Mouse (Mus musculus) left cerebral cortex, adult 8-10 months (tissue): ENCODE results near the gene Rer1. TPM values are rescaled to one million over a fixed set of nuclear protein-coding genes. Genes with fewer than 3 reads are reported as not detected.
"Not testable (repeated sequence)": the region's sequence is repeated elsewhere in the genome, so short reads cannot be mapped to it uniquely, and the experiment has no call there.

Experiments used
- DNase-seq, 2 experiments: peaks; one replicate each; pipeline ENCODE4 v3.0.0; 2022; ENCODE audit warnings: low spot score in 2 of 2
- total RNA-seq, 4 experiments: library from RNA; stranded (reverse); gene quantifications; 2 replicates each; pipeline ENCODE4 v1.2.4; 2022

Gene Rer1
- total RNA-seq, 4 experiments from 2014 or later = 63.3 to 69.9 (median 64.2) TPM

GRCm38 (mm10) chr4:155116607-155117006 is 30.4 kb upstream of the Rer1 start:
- no peak for DNase-seq

GRCm38 (mm10) chr4:155113766-155114410 is 27.7 kb upstream of the Rer1 start:
- no peak for DNase-seq

DNA sequence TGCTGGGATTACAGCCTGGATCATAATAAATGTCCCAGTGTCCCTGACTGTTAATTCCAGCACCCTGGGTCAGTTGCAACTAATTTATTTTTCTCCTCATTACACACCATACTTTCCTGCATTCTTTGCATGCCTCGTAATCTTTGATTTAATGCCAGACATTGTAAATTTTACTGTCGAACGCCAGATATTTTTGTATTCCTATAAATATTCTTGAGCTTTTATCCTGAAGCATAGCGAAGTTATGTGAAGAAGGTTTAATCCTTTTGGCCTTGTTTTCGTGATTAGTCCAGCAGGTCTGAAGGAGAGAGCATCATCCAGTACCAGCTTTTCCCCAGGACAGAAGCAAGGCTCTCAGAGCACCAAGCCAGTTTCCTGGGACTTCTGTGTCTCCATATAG is 23.3 kb upstream of the Rer1 start:
- no peak for DNase-seq

GRCm38 (mm10) chr4:155107886-155108285 is 21.7 kb upstream of the Rer1 start:
- no peak for DNase-seq

DNA sequence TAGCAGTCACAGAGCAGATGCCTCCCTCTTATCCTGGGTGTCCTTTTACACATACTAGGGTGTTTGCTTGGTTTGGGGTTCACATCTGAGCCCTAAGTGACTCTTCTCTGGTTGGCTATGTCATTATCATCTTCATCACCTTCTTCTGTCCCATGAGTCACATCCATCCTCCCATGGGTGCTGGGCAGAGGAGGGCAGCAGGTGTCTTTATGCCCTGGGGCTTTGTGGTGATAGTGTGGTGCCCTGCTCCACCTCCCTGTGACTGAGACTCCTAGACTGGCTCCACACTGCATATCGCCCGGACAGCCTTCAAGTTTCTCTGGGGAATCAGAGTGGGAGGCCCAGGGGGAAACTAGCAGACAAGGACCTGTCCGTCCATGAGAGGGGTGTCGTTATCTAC is 12.4 kb upstream of the Rer1 start:
- DNase-seq = no peak

- DNase-seq = no peak
Measured at GRCm38 (mm10) chr4:155097452-155097851, 11.3 kb upstream of the Rer1 start.

- DNase-seq = no peak
Measured at GRCm38 (mm10) chr4:155095967-155096366, 9.8 kb upstream of the Rer1 start.

DNA sequence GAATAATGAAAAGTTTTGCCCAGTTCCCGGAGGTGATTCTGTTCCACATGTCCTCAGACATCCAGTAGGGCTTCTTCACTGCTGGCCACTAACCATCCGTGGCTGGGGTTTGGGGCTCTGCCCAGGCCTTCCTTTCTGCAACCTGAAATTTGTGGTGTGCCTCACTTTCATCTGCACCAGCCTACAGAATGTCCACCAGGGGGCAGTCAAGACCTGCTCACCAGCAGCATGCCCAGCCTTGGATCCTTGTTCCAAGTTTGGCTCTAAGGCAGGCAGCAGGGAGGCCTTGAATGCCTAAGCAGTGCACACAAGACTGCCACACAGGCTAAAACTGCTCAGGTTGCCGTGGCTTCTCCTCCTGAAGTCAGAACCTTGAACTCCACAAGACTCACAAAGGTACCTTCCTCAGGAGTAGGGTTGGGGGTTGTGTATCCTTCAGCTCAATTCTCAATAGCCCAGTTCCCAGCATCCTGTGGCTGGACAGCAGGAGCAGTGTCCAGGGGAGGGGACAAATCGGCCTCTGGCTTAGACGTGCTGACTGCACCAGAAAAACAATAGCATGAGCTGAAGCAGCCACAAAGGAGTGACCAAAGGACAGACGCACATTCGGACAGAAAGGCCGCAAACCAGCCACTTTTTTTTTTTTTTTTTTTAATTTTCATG is 9.2 kb upstream of the Rer1 start:
- DNase-seq = peak; percentile 68 to 82

DNA sequence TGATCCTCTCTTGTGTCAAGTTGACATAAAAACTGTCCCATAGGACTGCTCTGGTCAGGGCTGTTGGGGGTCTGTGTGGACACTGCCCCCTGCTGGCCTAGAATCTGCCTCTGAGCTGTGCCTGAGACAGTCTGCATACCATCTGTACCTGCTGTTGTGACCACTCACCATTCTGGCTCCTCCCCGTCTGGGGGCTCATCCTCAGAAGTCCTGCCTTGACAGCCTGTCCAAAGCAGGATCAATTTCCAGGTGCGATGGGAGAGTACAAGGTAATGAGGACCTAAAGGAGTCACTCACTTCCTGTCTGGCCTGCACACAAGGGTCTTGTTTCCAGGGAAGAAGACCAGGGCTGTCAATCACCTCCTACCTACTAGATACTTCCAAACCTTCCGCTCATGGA is 8.4 kb upstream of the Rer1 start:
- no peak for DNase-seq

- DNase-seq = no peak
Measured at GRCm38 (mm10) chr4:155093431-155094149, 7.4 kb upstream of the Rer1 start.

- no peak for DNase-seq
Measured at GRCm38 (mm10) chr4:155092718-155093430, 6.7 kb upstream of the Rer1 start.

GRCm38 (mm10) chr4:155090688-155091449 is 4.7 kb upstream of the Rer1 start:
- DNase-seq = no peak

- no peak for DNase-seq
Measured at GRCm38 (mm10) chr4:155090147-155090546, 4.0 kb upstream of the Rer1 start.

GRCm38 (mm10) chr4:155089241-155089640 is 3.1 kb upstream of the Rer1 start:
- no peak for DNase-seq

DNA sequence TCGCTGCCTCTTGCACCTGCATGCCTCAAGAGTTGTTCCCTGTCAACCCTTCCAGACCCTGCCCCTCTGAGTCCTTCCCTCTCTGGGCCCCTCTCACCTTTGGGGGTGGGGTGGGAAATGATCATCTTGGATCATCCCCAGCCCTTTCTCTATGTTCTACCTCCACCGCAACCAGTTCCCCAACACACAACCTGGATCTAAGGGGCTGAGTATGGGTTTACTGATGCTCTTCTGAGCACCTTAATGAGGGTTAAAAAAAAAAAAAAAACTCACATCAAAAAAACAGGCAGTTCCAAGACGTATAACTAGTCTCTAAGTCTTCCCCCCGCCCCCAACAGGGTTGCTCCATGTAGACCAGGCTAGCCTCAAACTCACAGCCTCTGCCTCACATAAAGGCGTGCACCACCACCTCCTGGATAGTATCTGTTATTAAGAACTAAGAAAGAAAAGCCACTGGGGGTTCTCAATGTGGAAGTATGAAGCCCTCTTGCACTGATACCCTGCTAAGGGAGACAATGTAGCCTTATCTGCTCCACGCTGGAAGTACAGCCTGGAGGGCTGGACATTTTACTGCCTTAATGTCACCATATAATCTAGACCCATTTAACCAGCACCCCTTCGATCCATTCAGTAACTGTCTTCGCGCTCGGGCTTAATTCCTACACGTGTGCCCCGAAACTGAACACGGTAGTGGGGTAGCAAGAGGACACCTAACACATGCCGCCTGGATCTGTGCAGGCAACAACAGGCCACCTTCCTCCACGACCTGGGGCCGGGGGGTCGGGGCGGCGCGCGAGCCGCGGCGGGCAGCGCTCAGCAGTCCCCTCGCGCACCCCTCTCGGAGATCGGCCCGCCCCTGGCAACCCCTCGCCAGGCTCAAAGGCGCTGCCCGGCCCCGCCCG is 725 bp downstream of the Rer1 start:
- no peak for DNase-seq

- no peak for DNase-seq
Measured at GRCm38 (mm10) chr4:155084351-155084750, 1.8 kb downstream of the Rer1 start.

GRCm38 (mm10) chr4:155083553-155083952 is 2.6 kb downstream of the Rer1 start:
- no peak for DNase-seq

DNA sequence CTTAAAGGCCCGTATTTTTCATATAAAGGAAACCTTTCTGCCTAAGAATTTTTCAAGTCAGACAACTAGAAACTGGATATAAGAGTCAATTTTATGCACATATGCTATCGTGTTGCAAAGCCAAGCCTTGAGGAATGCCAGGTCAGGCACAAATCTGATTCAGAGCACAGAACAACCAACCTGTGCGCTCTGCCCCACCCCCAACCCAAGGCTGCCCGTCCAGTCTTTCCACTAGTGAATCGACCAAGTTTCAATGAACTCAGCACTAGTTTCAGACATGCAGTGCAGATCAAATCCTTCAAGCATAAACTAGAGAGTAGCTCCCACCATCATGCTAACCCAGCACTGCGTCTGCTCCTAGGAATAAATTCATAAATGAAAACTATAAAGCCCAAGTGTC is 6.5 kb downstream of the Rer1 start:
- no peak for DNase-seq

DNA sequence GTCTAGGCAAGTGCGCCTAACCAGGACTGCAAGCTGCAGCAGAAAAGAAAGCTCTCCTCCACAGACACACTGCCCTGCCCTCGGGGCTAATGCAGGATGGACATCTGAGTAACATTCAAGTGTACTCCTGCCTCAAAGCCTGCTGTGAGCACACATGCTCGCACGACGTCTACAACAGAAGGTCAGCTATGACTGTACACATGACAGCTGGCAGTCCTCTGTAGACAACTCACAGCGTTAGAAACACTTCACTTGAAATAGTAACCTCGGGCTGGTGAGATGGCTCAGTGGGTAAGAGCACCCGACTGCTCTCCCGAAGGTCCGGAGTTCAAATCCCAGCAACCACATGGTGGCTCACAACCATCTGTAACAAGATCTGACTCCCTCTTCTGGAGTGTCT is 7.4 kb downstream of the Rer1 start:
- DNase-seq = not testable (repeated sequence)

GRCm38 (mm10) chr4:155076677-155077076 is 9.5 kb downstream of the Rer1 start:
- no peak for DNase-seq
